Mouse (Mus musculus): ENCODE measurements at regions not wholly inside any gene's neighbourhood (a gene's known extent, or its start where the extent isn't known, plus 50 kb on each side); places are given as distances from the start of the nearest gene placed in this dataset.

DNA sequence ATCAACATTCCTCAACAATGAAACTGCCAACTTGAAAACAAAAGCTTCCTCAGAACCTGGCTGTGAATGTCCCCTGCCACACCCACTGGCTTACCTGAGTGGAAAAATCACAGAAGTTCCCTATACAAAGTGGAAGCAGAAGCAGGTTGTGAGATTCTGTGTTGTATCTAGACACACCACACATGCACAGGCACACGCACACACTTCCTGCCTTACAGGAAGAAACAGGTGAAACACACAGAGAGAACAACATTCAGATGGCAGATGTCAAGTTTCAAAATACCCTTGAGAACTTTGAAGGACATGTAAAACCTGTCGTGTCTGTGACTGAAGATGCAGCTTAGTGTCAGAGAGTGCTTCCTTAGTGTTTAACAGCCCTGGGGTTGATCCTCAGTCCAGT is 413.5 kb upstream of the 4930412O13Rik start:
- H3K4me3 ChIP-seq: no peak overlapping the region
- no peaks in the 10 kb centered on the region for H3K36me3 ChIP-seq
- WGBS: 81% methylated on average over 2 of the region's 2 CpGs
- no peaks in the 10 kb centered on the region for H3K27me3 ChIP-seq (ENCODE audit: insufficient read depth, poor library complexity, severe bottlenecking)
- no peaks in the 10 kb centered on the region for H3K4me1 ChIP-seq
- no peak overlapping the region for H3K27ac ChIP-seq
- DNase-seq (ENCODE audit: low spot score): no peak
- no peaks in the 10 kb centered on the region for H3K9me3 ChIP-seq

DNA sequence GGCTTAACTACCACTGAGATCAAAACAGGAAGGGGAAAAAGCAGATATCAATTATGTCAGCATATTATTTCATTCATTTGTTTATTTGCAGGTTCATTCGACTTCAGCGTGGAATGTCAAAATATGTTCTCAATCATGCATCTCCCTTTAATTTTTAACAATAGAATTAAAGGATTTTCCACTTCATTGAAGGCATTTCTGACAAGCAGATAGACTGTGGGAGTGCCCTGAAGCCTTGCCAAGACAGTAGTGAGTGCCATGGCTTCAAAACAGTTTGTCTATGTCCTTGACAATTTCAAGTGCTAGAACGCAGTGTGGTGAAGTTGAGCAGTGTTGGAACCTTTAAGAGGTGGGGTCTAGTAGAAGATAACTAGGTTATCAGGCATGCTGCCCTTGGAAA is 412.4 kb upstream of the 4930412O13Rik start:
- Histone ChIP-seq H3K4me3 (no peak overlapping the region), H3K4me1 (no peaks in the 10 kb centered on the region), H3K9me3 (no peaks in the 10 kb centered on the region), H3K27me3 (ENCODE audit: insufficient read depth, poor library complexity, severe bottlenecking) (no peaks in the 10 kb centered on the region), H3K36me3 (no peaks in the 10 kb centered on the region), H3K27ac (no peak overlapping the region)
- DNase-seq (ENCODE audit: low spot score): no peak
- WGBS: 75% methylated on average over 3 of the region's 3 CpGs

DNA sequence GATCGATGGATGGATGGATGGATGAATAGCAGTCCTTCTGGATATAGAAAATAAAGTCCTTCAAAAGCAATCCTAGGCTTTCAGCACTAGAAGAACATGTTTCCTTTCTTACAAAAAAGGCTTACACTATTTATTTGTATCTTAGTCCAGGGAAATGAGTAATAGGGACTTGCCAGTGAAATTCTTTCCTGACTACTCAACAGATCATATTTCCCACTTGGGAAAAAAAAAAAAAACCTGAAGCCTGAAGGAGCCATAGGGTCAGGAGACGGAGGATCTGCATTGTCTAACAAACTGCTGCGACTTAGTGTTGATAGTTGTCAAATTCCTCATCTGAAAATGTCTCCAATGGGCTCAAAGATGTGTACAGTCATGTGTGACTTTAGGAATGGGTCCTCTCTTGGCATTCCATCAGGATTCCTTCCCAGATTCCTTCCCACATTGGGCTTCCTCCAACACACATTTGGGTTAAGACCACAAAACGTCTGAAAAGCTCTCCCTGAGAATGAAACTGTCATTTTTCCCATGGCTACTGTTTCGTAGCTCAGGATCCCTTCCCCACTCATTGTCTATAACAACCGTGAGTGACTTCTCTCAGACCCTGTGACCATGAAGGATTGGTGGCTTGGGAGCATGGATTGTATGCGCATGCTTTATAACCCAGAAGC is 399.2 kb upstream of the 4930412O13Rik start:
- H3K36me3 ChIP-seq: no peaks in the 10 kb centered on the region
- no peak overlapping the region for H3K27ac ChIP-seq
- DNase-seq (ENCODE audit: low spot score): no peak
- H3K27me3 ChIP-seq (ENCODE audit: insufficient read depth, poor library complexity, severe bottlenecking): no peaks in the 10 kb centered on the region
- H3K4me3 ChIP-seq: no peak overlapping the region
- WGBS: 69% methylated on average over 7 of the region's 7 CpGs
- no peaks in the 10 kb centered on the region for H3K4me1 ChIP-seq
- H3K9me3 ChIP-seq: no peaks in the 10 kb centered on the region

DNA sequence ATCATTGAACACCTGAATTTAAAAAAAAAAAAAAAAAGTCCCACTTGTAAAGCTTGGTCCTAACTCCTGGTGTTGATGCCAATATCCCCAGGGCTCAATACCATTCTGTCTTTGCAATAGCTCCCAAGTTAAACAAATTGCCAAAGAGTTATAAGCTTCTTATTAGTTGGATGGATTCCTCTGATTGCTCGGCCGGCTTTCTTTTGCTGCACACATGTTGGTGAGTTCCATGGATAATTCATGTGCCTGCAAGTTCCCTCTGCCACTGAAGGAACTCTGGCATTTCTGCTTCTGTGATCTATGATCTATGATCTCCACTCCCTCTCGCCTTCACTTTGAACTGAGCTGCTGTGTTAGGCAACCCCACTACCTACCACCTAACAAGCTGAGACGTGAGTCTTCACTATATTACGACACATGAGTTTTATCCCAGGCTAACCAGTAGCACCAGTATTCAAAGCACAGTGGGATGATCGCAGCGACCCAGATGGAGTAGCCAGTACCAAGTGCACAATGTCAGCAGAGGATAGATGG is 393.6 kb upstream of the 4930412O13Rik start:
- WGBS: 87% methylated on average over 7 of the region's 7 CpGs
- DNase-seq (ENCODE audit: low spot score): no peak
- Histone ChIP-seq H3K4me1 (no peaks in the 10 kb centered on the region), H3K27me3 (ENCODE audit: insufficient read depth, poor library complexity, severe bottlenecking) (no peaks in the 10 kb centered on the region), H3K9me3 (no peaks in the 10 kb centered on the region), H3K4me3 (no peak overlapping the region), H3K36me3 (no peaks in the 10 kb centered on the region), H3K27ac (no peak overlapping the region)

DNA sequence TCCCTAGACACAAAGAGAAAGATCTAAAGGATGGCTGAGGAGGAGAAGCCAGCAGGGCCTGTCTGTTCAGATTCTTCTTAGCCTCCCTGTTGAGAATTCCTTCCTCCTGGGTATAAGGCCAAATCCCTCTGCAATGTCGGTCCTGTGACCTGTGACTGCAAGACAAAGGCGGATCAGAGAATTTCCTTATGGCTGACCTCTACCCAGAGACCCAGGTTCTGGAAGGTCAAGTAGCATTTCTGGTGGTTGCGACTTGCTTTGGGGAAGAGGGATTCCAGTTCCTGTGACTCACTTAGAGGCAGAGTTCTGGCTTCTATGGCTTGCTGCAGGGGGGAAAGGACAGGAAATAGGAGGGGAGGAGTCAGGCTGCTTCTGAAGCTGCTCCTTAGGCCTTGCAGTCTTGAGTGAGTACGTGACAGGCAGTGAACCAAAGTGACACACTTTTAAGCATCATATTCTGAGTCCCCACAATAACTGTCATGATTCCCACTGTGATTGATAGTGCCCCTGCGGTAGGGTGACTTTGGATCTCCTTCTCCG is 387.4 kb upstream of the 4930412O13Rik start:
- H3K9me3 ChIP-seq: no peaks in the 10 kb centered on the region
- DNase-seq (ENCODE audit: low spot score): no peak
- 48% methylated on average over 6 of the region's 6 CpGs for WGBS

DNA sequence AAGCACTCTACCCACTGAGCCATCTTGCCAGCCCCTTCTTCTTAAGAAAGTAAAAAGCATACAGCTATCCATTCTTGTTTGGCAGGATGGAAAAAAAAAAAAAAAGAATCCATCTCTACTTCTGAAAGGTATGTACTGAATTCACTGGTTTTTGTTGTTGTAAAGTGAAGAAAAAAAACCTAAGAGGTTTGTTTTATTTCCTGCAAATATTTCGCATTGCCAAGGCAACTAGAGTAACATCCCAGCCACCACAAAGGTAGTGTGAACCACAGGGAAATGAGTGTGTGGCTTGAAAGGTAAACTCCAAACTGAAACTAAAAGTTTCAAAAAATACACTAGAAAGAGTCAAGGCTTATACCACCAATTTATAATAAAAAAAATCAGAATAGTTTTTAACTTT is 361.0 kb upstream of the 4930412O13Rik start:
- Histone ChIP-seq H3K27ac (no peak overlapping the region), H3K4me1 (no peaks in the 10 kb centered on the region), H3K4me3 (no peak overlapping the region), H3K9me3 (no peaks in the 10 kb centered on the region), H3K27me3 (ENCODE audit: insufficient read depth, poor library complexity, severe bottlenecking) (no peaks in the 10 kb centered on the region), H3K36me3 (no peaks in the 10 kb centered on the region)
- 89% methylated on average over 1 of the region's 1 CpGs for WGBS
- no peak for DNase-seq (ENCODE audit: low spot score)

More for the DNA sequence above, 387.4 kb upstream of the 4930412O13Rik start:
- H3K27me3 ChIP-seq (ENCODE audit: insufficient read depth, poor library complexity, severe bottlenecking): no peaks in the 10 kb centered on the region
- H3K4me3 ChIP-seq: no peak overlapping the region
- no peak overlapping the region for H3K27ac ChIP-seq
- H3K4me1 ChIP-seq: no peaks in the 10 kb centered on the region
- no peaks in the 10 kb centered on the region for H3K36me3 ChIP-seq

DNA sequence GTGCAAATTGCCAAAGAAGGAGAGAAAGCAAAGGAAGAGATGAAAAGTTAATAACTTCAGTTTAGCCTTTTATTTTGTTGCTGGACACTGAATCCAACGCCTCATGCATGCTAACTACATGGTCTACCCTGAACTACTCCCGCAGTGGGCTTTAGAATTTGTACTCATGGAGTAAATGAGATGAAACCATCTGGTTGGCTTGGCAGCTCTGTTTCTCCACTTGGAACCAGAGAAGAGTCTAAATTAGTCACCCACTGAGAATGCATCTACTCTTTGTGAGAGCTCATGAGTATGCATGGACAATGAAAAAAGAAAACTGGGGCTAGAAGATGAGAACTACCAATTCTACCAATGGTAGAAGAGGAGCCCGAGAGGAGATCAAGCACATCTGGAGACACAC is 355.1 kb upstream of the 4930412O13Rik start:
- Histone ChIP-seq H3K27ac (no peak overlapping the region), H3K9me3 (no peaks in the 10 kb centered on the region)
- 84% methylated on average over 3 of the region's 3 CpGs for WGBS

DNA sequence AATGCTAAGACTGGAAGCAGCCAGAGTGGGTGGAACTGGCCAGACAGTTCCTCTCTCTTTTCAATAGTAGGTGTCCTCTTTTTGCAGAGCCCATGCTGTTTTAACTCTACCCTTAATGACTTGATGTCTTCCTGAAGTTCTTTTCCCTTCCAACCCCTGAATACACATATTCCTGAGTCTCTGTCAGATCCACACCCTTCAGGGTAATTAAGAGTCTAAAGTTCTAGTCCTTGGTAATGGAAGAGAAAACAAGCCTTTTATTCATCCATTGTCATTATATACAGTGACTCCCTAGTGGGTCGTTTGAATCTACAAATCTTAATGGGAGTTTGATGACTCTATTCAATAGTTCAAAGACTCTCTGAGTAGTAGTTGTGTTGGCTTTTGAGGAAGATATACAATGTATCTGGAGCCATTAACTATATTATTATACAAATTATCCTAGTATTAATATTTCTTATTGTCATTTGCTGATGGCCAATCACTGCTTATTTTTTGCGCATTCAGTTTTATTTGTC is 345.9 kb upstream of the 4930412O13Rik start:
- no peaks in the 10 kb centered on the region for H3K27me3 ChIP-seq (ENCODE audit: insufficient read depth, poor library complexity, severe bottlenecking)
- no peak overlapping the region for H3K27ac ChIP-seq
- no peaks in the 10 kb centered on the region for H3K36me3 ChIP-seq
- 89% methylated on average over 2 of the region's 2 CpGs for WGBS
- no peaks in the 10 kb centered on the region for H3K9me3 ChIP-seq
- H3K4me3 ChIP-seq: no peak overlapping the region
- no peaks in the 10 kb centered on the region for H3K4me1 ChIP-seq
- no peak for DNase-seq (ENCODE audit: low spot score)

More for the DNA sequence above, 355.1 kb upstream of the 4930412O13Rik start:
- no peaks in the 10 kb centered on the region for H3K27me3 ChIP-seq (ENCODE audit: insufficient read depth, poor library complexity, severe bottlenecking)
- no peak overlapping the region for H3K4me3 ChIP-seq
- DNase-seq (ENCODE audit: low spot score): no peak
- no peaks in the 10 kb centered on the region for H3K36me3 ChIP-seq
- no peaks in the 10 kb centered on the region for H3K4me1 ChIP-seq

DNA sequence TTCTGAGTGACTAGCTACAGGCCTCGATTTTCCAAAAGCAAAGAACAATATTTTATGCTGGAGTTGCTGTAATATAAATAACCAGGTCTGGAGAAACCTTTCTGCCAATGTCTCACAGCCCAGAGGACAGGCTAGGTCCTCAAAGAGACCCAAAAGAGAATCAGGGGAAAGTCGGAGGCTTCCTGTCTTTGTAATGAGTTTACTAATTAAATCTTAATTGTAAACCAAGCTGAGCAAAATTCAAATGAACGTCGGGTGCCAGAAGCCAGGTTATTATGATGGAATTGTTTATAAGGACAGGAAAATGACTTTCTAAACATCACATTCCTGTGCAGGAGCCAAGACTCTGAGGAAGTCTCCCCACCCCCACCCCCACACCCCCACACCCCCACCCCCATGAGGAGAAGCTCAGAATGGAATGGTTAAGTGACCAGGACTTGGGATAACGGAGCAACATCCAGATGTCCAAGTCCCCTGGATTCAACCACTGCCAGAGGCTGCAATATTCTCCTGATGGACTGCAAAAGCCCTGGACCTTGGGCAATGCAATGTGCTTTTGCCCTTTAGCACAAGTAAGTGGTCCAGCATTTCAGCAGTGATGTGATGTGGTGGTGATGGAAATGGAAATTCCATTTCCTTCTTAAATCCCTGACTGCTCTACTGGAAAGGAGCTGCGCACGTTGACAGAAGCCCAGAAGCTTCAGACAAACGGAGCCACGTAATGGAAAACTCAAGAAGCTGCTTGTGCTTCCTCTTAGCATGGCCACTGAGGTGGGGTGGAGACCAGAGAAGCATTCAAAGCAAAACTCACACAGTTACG is 333.1 kb upstream of the 4930412O13Rik start:
- 75% methylated on average over 10 of the region's 10 CpGs for WGBS
- no peak overlapping the region for H3K4me3 ChIP-seq
- no peak overlapping the region for H3K27ac ChIP-seq
- no peaks in the 10 kb centered on the region for H3K27me3 ChIP-seq (ENCODE audit: insufficient read depth, poor library complexity, severe bottlenecking)
- no peaks in the 10 kb centered on the region for H3K36me3 ChIP-seq
- no peak for DNase-seq (ENCODE audit: low spot score)
- no peaks in the 10 kb centered on the region for H3K9me3 ChIP-seq
- no peaks in the 10 kb centered on the region for H3K4me1 ChIP-seq

DNA sequence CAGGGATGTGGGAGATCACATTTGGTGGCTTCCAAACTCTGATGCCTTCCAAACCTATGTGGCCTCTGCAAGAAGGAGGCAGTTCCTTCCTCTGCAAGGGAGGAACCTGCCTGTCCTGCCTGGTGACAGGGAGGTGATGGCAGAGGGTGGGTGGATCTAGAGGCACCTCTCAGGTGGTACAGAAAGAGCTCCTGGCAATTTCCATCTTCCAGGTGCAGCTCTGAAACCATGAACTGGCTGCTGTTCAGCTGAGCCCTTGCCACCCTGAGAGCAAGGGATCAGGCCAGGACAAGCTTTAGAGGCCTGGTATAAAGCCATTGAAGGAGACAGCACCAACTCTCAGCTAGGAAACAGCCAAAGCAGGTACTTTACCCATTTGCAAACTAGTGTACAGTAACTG is 327.7 kb upstream of the 4930412O13Rik start:
- Histone ChIP-seq H3K27ac (no peak overlapping the region), H3K9me3 (no peaks in the 10 kb centered on the region), H3K36me3 (no peaks in the 10 kb centered on the region), H3K4me1 (no peaks in the 10 kb centered on the region), H3K27me3 (ENCODE audit: insufficient read depth, poor library complexity, severe bottlenecking) (no peaks in the 10 kb centered on the region), H3K4me3 (no peak overlapping the region)
- DNase-seq (ENCODE audit: low spot score): no peak

DNA sequence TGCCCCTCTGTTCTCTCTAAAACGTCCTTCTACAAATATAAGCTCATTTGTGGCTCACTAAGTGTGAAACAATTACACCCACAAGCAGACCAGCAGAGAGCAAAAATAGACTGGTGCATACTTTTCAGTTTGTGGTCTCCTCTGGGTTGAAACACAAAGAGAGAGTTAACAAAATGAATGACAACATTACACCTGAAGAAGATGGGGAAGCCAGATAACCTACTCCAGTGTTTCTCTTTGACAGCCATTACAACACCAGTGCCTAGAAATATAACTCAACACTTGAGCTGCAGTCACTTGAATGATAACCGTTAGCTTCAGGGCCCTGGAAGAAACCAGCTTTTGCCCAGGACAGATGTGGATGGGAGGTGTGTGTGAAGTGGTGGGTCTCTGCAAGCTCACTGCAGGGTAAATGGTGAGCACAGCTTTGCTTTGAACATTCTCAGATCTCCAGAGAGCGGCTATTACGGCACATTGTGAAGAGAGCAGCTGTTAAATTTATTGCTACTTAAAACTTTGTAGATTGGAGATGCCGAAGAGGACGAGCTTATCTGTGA is 316.5 kb upstream of the 4930412O13Rik start:
- 44% methylated on average over 6 of the region's 6 CpGs for WGBS
- DNase-seq (ENCODE audit: low spot score): no peak
- Histone ChIP-seq H3K27me3 (ENCODE audit: insufficient read depth, poor library complexity, severe bottlenecking) (no peaks in the 10 kb centered on the region), H3K27ac (no peak overlapping the region), H3K36me3 (no peaks in the 10 kb centered on the region), H3K4me3 (no peak overlapping the region), H3K9me3 (no peaks in the 10 kb centered on the region), H3K4me1 (no peaks in the 10 kb centered on the region)

DNA sequence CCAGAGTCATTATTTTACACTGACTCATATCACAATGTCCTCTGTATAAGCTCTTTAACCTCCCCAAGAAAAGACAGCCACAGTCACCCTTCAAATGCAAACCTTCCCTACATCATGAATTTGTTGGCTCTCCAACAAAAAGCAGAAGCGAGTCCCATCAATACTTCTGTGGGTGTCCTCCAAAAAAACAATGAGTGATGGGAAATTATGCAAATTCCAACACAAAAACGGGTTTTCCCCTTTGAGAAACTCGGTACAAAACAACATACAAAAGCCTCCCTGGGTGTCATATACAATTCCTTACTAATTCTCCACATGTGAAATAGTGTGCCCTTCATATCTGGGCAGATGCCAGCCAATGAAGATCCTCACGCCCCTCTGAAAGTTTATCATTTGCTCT is 311.8 kb upstream of the 4930412O13Rik start:
- DNase-seq (ENCODE audit: low spot score): no peak
- no peak overlapping the region for H3K4me3 ChIP-seq
- H3K36me3 ChIP-seq: no peaks in the 10 kb centered on the region
- WGBS: 78% methylated on average over 4 of the region's 4 CpGs
- H3K27ac ChIP-seq: no peak overlapping the region
- no peaks in the 10 kb centered on the region for H3K4me1 ChIP-seq
- H3K9me3 ChIP-seq: no peaks in the 10 kb centered on the region
- H3K27me3 ChIP-seq (ENCODE audit: insufficient read depth, poor library complexity, severe bottlenecking): no peaks in the 10 kb centered on the region

DNA sequence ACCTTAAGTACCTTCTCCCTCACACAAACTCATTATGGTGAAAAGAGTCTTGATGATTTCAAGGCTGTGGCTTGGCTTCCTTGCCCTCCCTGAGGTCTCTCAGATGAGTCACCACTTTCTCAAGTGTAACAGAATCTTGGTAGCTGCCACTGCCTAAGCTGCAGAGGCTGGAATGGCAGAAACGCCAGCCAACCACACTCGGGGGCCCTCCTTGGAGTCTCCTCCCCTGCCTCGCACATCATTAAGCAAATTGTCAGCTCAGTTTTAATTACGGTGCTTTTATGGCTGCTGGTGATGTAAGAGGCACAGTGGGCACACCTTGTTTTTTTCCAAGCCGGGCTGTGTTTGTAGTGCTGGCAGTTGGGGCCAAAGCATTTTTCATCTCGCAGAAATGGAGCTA is 306.9 kb upstream of the 4930412O13Rik start:
- Histone ChIP-seq H3K4me3 (no peak overlapping the region), H3K9me3 (no peaks in the 10 kb centered on the region), H3K36me3 (no peaks in the 10 kb centered on the region), H3K27me3 (ENCODE audit: insufficient read depth, poor library complexity, severe bottlenecking) (no peaks in the 10 kb centered on the region), H3K4me1 (no peaks in the 10 kb centered on the region), H3K27ac (no peak overlapping the region)
- no peak for DNase-seq (ENCODE audit: low spot score)
- WGBS: 65% methylated on average over 6 of the region's 6 CpGs

Measured in heart, embryonic 10.5 days (tissue).